Mouse (Mus musculus): ENCODE measurements around the gene B230104I21Rik.

B230104I21Rik gene

GRCm38 (mm10) chr4:154352246-154352645, 16.3 kb downstream of the B230104I21Rik start:
- DNase-seq = no peak

- no peak for DNase-seq
Measured at GRCm38 (mm10) chr4:154355408-154355807, 19.5 kb downstream of the B230104I21Rik start.

- DNase-seq = no peak
Measured at GRCm38 (mm10) chr4:154358370-154358769, 22.4 kb downstream of the B230104I21Rik start.

GRCm38 (mm10) chr4:154358816-154359215, 22.9 kb downstream of the B230104I21Rik start:
- DNase-seq = no peak

- no peak for DNase-seq
Measured at GRCm38 (mm10) chr4:154359762-154360300, 23.9 kb downstream of the B230104I21Rik start.

- no peak for DNase-seq
Measured at GRCm38 (mm10) chr4:154360441-154360840, 24.5 kb downstream of the B230104I21Rik start.

GRCm38 (mm10) chr4:154360850-154361249, 24.9 kb downstream of the B230104I21Rik start:
- no peak for DNase-seq

- peak; percentile 16 for DNase-seq
Measured at GRCm38 (mm10) chr4:154364752-154365151, 28.8 kb downstream of the B230104I21Rik start.

GRCm38 (mm10) chr4:154366836-154367235, 30.9 kb downstream of the B230104I21Rik start:
- DNase-seq = no peak

- DNase-seq = no peak
Measured at GRCm38 (mm10) chr4:154369089-154369488, 33.2 kb downstream of the B230104I21Rik start.

- no peak for DNase-seq
Measured at GRCm38 (mm10) chr4:154370841-154371240, 34.9 kb downstream of the B230104I21Rik start.

- DNase-seq = no peak
Measured at GRCm38 (mm10) chr4:154371542-154372247, 35.8 kb downstream of the B230104I21Rik start.

GRCm38 (mm10) chr4:154375939-154376625, 40.2 kb downstream of the B230104I21Rik start:
- DNase-seq = no peak

GRCm38 (mm10) chr4:154378876-154379275, 42.9 kb downstream of the B230104I21Rik start:
- no peak for DNase-seq

- no peak for DNase-seq
Measured at GRCm38 (mm10) chr4:154385208-154385607, 49.3 kb downstream of the B230104I21Rik start.

- no peak for DNase-seq
Measured at GRCm38 (mm10) chr4:154385918-154386317, 50.0 kb downstream of the B230104I21Rik start.

GRCm38 (mm10) chr4:154386810-154387209, 50.9 kb downstream of the B230104I21Rik start:
- DNase-seq = no peak

- DNase-seq = no peak
Measured at GRCm38 (mm10) chr4:154389641-154390040, 53.7 kb downstream of the B230104I21Rik start.

- DNase-seq = no peak
Measured at GRCm38 (mm10) chr4:154390333-154391080, 54.6 kb downstream of the B230104I21Rik start.

- no peak for DNase-seq
Measured at GRCm38 (mm10) chr4:154392641-154393040, 56.7 kb downstream of the B230104I21Rik start.

- DNase-seq = peak; percentile 34
Measured at GRCm38 (mm10) chr4:154393196-154394122, 57.5 kb downstream of the B230104I21Rik start.

- DNase-seq = peak; percentile 20
Measured at GRCm38 (mm10) chr4:154394123-154394722, 58.3 kb downstream of the B230104I21Rik start.

All from right cerebral cortex, postnatal 25 days (tissue).